Mouse (Mus musculus): Measurements from ENCODE around the gene Msantd4.
"Not testable (repeated sequence)": the region's sequence is repeated elsewhere in the genome, so short reads cannot be mapped to it uniquely, and the experiment has no call there.

Msantd4 gene

GRCm38 (mm10) chr9:4375828-4376639 lies at the start of gene Msantd4:
Gene Msantd4 (plus strand): TSS chr9:4376562.
- DNase-seq: peak; percentile 98

GRCm38 (mm10) chr9:4353163-4353562 lies 23.2 kb upstream of the Msantd4 start:
- no peak for DNase-seq

DNA sequence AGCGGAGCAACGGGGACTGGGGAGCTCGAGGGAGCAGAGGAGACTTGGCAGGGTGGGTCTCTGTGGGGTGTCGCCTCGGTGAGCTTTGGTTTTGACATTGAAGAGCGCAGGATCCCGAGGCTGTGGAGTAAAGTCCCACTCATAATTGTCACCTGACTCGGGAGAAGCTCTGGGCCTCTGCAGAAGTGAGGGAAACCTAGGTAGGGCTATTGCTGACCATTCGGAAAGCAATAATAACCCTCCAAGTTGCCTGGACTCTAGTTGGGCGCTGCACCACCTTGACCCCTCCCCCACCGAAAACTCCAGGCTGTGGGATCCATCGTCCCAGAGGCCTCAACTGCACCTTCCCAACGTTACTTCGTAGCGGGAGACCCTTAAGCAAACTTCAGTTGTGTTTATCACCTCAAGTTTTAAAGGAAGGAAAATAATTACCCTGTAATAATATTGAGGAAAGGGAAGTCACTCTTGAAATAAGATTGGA lies 318 bp downstream of the Msantd4 start:
- DNase-seq: no peak

DNA sequence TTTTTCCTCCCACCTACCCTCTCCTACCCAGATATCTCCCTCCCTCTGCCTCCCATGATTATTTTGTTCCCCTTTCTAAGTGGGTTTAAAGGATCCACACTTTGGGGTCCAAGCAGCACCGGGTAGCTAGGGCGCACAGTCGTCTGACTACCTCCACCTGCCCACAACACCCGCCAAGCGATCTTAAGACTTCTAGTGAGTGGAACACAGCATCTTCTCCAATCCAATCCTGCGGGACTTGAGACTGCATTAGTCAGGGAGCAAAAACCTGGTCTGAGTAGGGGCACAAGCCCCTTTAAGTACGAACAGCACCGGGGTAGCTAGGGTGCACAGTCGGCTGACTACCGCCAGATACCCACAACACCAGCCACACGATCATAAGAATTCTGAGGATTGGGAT lies 24.4 kb downstream of the Msantd4 start:
- not testable (repeated sequence) for DNase-seq
